Mouse (Mus musculus) heart, embryonic 11.5 days (tissue): Measurements from ENCODE around the gene Gm19345. TPM values are rescaled to one million over a fixed set of nuclear protein-coding genes. Genes with fewer than 3 reads are reported as not detected.

Experiments used
- ATAC-seq: fragments of 200-750 bp; cut with Nextera tagmentation; replicated peaks from 2 replicates; pipeline ENCODE4 v1.8.0; 2017; ENCODE audit warnings: moderate library complexity; ENCODE audit not compliant: insufficient number of reproducible peaks, low FRiP score, low TSS enrichment
- H3K27ac ChIP-seq: fragments of 300-500 bp; sonication (generic); 2 replicates; pipeline ENCODE4 v1.5.1; 2014; ENCODE audit warnings: mild to moderate bottlenecking, low read depth, low read length
- H3K27me3 ChIP-seq: fragments of 300-500 bp; sonication (generic); 2 replicates; pipeline ENCODE4 v1.6.1; 2014; ENCODE audit warnings: mild to moderate bottlenecking, low read length, mixed read lengths; ENCODE audit not compliant: control insufficient read depth, insufficient read depth
- H3K36me3 ChIP-seq: fragments of 300-500 bp; sonication (generic); 2 replicates; pipeline ENCODE4 v1.6.1; 2014; ENCODE audit warnings: mild to moderate bottlenecking, low read length, moderate library complexity, mixed read lengths; ENCODE audit not compliant: control insufficient read depth, insufficient read depth
- H3K4me1 ChIP-seq: fragments of 300-500 bp; sonication (generic); 2 replicates; pipeline ENCODE4 v1.6.1; 2014; ENCODE audit warnings: low read length; ENCODE audit not compliant: control insufficient read depth, insufficient read depth
- H3K4me2 ChIP-seq: fragments of 300-500 bp; sonication (generic); 2 replicates; pipeline ENCODE4 v1.6.1; 2014; ENCODE audit warnings: mild to moderate bottlenecking, moderate library complexity
- H3K4me3 ChIP-seq: fragments of 300-500 bp; sonication (generic); 2 replicates; pipeline ENCODE4 v1.5.1; 2014; ENCODE audit warnings: low read depth, low read length
- H3K9ac ChIP-seq: fragments of 300-500 bp; sonication (generic); 2 replicates; pipeline ENCODE4 v1.6.1; 2014; ENCODE audit warnings: mild to moderate bottlenecking, low read depth, low read length, moderate library complexity
- H3K9me3 ChIP-seq: fragments of 300-500 bp; sonication (generic); replicated peaks from 2 replicates; pipeline ENCODE4 v1.6.1; 2016; ENCODE audit warnings: low read length; ENCODE audit not compliant: control insufficient read depth
- WGBS: fragments of 180-500 bp; shearing (Covaris S2); extraction: QIAGEN DNeasy Blood & Tissue Kit; methylation state at CpG from one replicate; pipeline ENCODE4 v1.1.7; 2014; ENCODE audit not compliant: insufficient replicate concordance; 5-methylcytosine and 5-hydroxymethylcytosine counted together
- polyA plus RNA-seq: library from polyadenylated mRNA; unstranded; fragments of >200 nt; fragmentation: Nextera tagmentation; extraction: Ambion mirVana; gene quantifications from 2 replicates; pipeline ENCODE4 v1.2.1, GENCODE M21; 2014

Gene Gm19345
- polyA plus RNA-seq, 1 experiment from 2014 or later: not detected

DNA sequence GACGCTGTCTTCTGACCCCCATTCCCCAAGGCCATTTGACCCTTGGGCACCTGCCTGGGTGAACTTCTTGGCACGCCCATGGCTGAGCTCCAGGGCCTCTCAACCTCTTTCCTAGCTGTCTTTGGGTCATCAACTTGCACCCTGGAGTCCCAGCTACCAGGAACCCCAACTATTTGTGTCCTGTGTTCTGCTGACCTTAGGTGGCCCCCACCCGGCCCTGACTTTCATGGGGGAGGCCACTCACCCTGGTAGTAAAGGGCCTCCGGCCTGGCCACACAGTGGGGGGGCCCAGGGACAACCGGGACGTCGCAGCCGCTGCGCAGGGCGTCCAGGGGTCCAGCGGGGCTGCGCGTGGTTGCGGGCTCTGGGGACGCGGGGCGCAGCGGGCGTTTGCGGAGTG, 29.6 kb upstream of the Gm19345 start:
- Histone ChIP-seq H3K4me2 (peak overlapping the region; percentile 85), H3K27me3 (peaks cover 22% of the 10 kb centered on the region), H3K9me3 (0 out of 2 replicates have a peak, but pooled peaks cover 2% of the 10 kb centered on the region), H3K36me3 (no peaks in the 10 kb centered on the region), H3K27ac (no peak overlapping the region), H3K4me1 (peaks cover 20% of the 10 kb centered on the region), H3K9ac (peak overlapping the region; percentile 78), H3K4me3 (peak overlapping the region; percentile 52)
- WGBS: 7% methylated on average over 17 of the region's 20 CpGs
- ATAC-seq: no peak

DNA sequence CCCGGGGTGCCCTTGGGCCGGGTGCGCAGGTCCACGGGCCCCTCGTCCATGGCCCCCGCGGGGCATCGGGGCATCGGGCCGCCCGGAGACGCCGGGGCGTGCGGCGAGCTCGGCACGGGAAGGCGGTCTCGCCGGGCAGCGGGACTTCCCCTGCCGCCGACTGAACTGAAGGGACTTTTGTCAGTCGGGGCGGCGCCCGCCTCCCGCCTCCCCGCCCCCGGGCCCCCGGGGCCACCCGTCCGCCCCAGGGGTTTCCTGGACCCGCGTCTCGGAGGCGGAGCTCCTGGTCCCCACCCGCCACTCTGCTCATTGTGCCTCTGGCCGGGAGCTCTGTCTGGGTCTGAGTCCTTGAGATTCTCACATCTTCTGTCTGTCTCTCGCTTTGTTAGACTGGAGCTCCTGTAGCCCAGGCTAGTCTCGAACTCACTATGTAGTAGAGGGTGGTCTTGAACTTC, 29.2 kb upstream of the Gm19345 start, which contains the start of gene Bcl3:
Gene Bcl3 (minus strand): TSS at position 167 of the 455 bp plus-strand sequence.
- Histone ChIP-seq H3K9me3 (0 out of 2 replicates have a peak, but pooled peaks cover 2% of the 10 kb centered on the region), H3K9ac (peak within 1 kb of the TSS; percentile 78), H3K27me3 (peaks cover 21% of the 10 kb centered on the region), H3K36me3 (no peaks in the 10 kb centered on the region), H3K4me2 (peak within 1 kb of the TSS; percentile 85), H3K4me1 (peaks cover 16% of the 10 kb centered on the region), H3K4me3 (peak within 1 kb of the TSS; percentile 52), H3K27ac (0 out of 2 replicates have a peak within 1 kb of the TSS, but pooled peaks have one; percentile 47)
- 2% methylated on average over 36 of the region's 42 CpGs for WGBS
- ATAC-seq: no peak

DNA sequence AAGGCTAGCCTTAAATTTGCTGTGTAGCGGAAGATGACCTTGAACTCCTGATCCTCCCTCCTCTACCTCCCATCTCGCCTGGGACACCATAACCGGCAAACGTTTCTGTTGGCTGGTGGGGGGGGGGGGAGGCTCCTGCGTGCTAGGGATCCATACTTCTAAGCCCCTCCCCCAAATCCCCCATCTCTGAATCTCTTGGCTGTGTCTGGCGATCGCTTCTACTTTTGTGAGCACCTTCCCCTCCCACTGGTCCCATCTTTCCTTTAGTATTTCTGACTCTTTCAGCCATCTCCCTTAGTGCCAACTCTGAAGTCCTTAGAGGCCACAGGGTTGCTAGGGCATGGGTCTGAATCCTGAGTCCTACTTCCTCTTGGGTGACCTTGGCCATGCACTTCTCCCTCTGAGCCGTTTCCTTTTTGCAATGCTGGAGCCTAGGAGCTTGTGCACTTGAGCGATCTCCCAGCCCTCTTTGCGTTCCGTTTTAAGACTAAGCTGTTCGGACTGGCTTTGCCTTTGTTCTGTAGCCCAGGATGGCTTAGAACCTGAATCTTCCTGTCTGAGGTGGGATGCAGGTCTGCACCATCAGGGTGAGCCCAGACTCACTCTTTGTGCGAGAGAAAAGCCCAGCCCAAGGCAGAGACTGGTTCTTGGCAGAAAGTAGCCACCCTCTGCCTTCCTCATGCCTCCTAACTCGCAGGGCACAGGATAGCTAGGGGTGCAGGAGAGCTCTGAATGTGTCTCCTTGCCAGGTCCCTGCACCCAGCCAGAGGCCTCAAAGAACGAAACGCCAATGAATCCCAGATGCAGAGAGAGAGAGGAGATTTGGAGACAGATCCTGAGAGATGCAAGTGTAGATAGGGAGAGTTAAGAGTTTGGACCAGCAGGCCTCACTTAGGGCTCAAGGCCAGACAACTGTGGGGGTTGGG, 28.3 kb upstream of the Gm19345 start:
- peak overlapping the region; percentile 47; the same call in 1 of the 2 replicates for H3K27ac ChIP-seq
- no peaks in the 10 kb centered on the region for H3K36me3 ChIP-seq
- 22% methylated on average over 16 of the region's 16 CpGs for WGBS
- H3K9me3 ChIP-seq: 0 out of 2 replicates have a peak, but pooled peaks cover 2% of the 10 kb centered on the region
- ATAC-seq: 0 out of 2 replicates have a peak, but pooled peaks have one; percentile 3
- H3K9ac ChIP-seq: 0 out of 2 replicates have a peak overlapping the region, but pooled peaks have one; percentile 40
- H3K4me3 ChIP-seq: no peak overlapping the region
- H3K4me2 ChIP-seq: peak overlapping the region; percentile 43
- H3K27me3 ChIP-seq: peaks cover 20% of the 10 kb centered on the region
- H3K4me1 ChIP-seq: peaks cover 13% of the 10 kb centered on the region

DNA sequence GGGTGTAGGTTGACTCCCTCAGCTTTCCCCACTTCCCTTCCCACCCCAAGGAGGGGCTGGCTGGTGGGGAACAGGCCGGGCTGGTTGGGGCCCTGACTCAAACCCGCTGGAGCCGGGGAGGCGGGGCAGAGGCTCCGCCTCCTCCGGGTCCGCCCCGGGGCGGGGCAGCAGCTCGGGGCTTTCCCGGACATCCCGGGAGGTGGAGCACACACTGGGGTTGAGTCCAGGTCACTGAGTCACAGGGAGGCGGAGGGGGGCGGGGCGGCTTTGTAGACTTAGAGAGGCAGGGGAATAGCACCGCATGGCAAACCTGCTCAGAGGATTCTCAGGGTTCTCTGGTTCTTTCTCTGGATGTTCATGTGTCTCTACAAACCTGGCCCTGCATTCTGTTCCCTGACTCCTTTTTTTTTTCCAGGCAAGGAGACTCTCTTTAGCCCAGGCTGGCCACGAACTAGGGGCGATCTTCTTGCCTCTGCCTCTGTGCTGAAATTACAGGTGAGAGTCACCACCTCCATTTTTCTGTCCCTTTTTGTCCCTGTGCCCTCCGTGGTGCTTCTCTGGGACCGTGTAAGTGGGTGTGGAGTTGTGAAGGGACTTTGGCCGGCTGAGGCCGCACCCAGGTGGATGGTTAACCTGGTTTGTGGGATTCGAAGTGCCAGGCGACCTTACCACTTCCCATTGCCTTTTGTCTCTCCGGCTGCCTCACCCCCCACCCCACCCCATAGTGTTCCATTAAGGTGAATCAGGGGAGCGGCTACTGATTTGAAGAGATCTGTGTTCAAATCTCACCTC, 27.4 kb upstream of the Gm19345 start:
- peak overlapping the region; percentile 47; the same call in 1 of the 2 replicates for H3K27ac ChIP-seq
- H3K9me3 ChIP-seq: peaks cover 4% of the 10 kb centered on the region
- H3K27me3 ChIP-seq: peaks cover 17% of the 10 kb centered on the region
- H3K4me3 ChIP-seq: no peak overlapping the region
- peaks cover 13% of the 10 kb centered on the region for H3K4me1 ChIP-seq
- no peak overlapping the region for H3K9ac ChIP-seq
- peak; percentile 62; the same call in 1 of the 2 replicates for ATAC-seq
- H3K4me2 ChIP-seq: peak overlapping the region; percentile 43
- no peaks in the 10 kb centered on the region for H3K36me3 ChIP-seq
- 19% methylated on average over 26 of the region's 26 CpGs for WGBS

DNA sequence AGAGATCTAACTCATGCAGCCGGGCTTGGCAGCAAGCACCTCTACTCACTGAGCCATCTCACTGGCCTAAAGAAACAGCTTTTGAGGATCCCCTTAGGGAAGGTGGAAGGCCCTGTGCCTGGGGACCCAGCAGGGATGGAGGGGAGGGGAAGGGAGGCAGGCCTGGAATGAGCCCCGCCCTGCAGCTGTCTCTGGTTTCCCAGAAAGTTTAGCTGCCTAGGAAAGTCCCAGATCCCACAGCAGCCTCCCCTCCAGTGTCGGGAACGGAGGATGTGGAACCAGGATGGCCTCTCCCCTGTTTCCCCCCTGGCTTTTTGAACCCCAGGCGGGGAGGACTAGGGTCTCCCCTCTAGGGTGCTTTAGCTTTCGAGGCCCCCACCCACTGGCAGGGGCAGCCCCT, 25.0 kb upstream of the Gm19345 start:
- 51% methylated on average over 6 of the region's 6 CpGs for WGBS

DNA sequence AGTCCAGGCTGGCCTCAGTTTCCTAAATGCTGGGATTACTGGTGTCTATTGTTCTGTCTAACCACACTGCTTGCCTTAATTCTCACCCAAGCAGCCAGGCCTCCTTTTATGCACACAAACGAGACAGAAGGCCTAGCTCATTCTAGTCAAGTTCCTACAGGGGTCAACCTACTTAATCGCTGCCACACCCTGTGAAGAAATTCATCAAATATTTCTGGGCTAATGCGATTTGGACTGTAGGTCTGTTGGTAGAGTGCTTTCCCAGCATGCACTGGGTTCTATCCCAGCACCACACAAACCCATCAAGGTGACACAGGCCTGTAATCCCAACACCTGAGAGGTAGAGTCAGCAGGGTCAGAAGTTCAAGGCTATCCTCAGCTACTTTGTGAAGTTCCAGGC, 22.1 kb upstream of the Gm19345 start:
- Histone ChIP-seq H3K4me3 (no peak overlapping the region), H3K4me1 (peaks cover 5% of the 10 kb centered on the region)

More for the DNA sequence above, 25.0 kb upstream of the Gm19345 start:
- Histone ChIP-seq H3K27me3 (peaks cover 8% of the 10 kb centered on the region), H3K36me3 (no peaks in the 10 kb centered on the region), H3K9ac (no peak overlapping the region), H3K4me2 (no peak overlapping the region), H3K27ac (no peak overlapping the region), H3K9me3 (peaks cover 3% of the 10 kb centered on the region), H3K4me1 (peaks cover 18% of the 10 kb centered on the region), H3K4me3 (no peak overlapping the region)
- ATAC-seq: no peak

DNA sequence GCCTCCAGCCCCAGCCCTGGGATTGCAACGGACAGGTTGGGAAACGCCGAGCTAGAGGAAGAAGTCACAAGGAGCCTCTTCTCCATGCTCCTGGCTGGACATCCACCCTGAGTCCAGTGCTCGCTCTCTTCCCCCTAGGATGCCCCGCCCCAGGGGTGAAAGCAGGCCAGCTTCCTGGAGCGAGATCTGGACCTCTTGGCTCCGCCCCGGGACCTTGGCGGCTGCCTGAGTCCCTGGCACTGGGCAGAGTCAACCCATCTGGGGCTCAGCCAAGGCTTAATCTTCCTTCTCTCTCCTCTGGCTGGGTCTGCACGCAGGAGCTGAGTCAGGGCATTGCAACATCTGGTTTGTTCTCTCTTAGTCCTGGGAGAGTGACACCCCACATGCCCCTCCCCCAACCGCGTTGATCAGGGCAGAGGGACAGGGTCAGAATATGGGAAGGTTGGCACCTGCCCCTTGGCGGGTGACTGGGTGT, 21.1 kb upstream of the Gm19345 start:
- Histone ChIP-seq H3K36me3 (no peaks in the 10 kb centered on the region), H3K4me3 (no peak overlapping the region), H3K27me3 (no peaks in the 10 kb centered on the region), H3K27ac (no peak overlapping the region), H3K4me1 (peaks cover 5% of the 10 kb centered on the region; the same call in 1 of the 2 replicates), H3K9me3 (peaks cover 3% of the 10 kb centered on the region), H3K4me2 (peak overlapping the region; percentile 22), H3K9ac (no peak overlapping the region)
- WGBS: 32% methylated on average over 13 of the region's 13 CpGs
- peak; percentile 37 for ATAC-seq

More for the DNA sequence above, 22.1 kb upstream of the Gm19345 start:
- H3K27ac ChIP-seq: no peak overlapping the region
- no peak overlapping the region for H3K4me2 ChIP-seq
- no peak overlapping the region for H3K9ac ChIP-seq
- H3K27me3 ChIP-seq: no peaks in the 10 kb centered on the region
- H3K9me3 ChIP-seq: peaks cover 3% of the 10 kb centered on the region
- no peak for ATAC-seq
- WGBS: 73% methylated on average over 3 of the region's 3 CpGs
- H3K36me3 ChIP-seq: no peaks in the 10 kb centered on the region

DNA sequence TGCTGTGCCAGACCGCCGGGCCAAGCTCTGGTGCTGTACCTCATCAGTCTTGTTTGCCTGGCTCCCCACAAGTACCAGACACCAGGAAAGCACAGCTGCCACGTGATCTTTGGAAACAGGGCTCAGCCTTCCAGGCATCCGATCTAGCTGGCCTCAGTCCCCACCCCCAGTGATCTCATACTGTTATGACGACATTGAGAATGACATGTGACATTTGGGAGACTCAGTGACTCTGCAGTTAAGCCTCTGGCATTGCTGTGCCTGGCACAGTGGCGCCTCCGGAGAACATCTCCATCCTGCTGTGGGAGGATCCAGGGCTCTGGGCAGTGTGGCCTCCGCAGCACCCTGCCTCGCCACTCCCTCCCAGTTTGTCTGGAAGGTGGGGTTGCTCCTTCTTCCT, 20.0 kb upstream of the Gm19345 start:
- WGBS: 52% methylated on average over 9 of the region's 9 CpGs

More for the DNA sequence above, 20.0 kb upstream of the Gm19345 start:
- no peak for ATAC-seq
- peaks cover 3% of the 10 kb centered on the region for H3K9me3 ChIP-seq
- no peak overlapping the region for H3K27ac ChIP-seq
- no peak overlapping the region for H3K4me2 ChIP-seq
- H3K36me3 ChIP-seq: no peaks in the 10 kb centered on the region
- H3K27me3 ChIP-seq: no peaks in the 10 kb centered on the region
- no peak overlapping the region for H3K4me3 ChIP-seq
- no peak overlapping the region for H3K9ac ChIP-seq
- H3K4me1 ChIP-seq: peaks cover 5% of the 10 kb centered on the region; the same call in 1 of the 2 replicates
